Comparison of ENCODE assay signal across 8 mouse cellular contexts in the genomic region with DNA sequence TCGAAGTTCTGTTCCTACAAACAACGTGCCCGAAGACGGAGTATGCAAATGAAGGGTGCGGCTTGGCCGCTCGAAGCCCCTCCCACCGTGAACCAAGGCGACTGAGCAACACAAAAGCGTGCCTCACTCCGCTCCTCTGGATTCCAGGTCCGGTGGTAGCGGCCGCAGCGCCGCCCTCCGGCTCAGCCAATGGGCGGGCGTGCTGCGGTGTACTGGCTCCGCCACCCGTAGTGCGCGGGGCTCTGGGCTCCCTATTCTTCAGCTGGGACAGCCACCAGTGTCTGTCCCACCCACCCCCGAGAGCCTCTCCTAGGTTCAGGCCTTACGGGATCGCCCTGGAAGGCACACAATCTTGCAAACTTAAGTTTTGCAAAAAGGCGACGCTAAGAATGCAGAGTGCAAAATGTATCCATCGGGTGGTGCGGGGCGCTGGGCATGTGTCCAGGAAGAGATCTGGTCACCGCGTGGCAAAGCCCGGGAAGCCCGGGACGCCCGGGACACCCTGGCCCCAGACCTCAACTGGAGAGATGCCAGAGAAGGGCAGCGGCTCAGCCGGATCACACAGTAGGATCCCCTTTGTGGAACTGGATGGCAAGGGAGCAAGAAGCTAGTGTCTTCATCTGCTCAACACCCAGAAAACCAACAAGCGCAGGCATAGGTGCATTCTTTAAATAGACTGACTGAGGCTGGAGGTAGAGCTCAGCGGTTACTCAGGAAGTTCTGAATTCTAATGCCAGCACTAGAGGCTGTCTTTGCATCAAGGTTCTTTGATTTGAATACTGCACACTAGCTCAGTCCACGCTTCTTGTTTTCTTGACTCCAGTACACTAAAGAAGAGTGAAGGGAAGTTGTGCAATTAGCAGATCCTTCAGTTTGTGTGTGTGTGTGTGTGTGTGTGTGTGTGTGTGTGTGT. TPM values are rescaled to one million over a fixed set of nuclear protein-coding genes. Genes with fewer than 3 reads are reported as not detected.
DNase-seq lines count a peak whose midpoint lies in the region; ATAC-seq lines count a peak whose summit lies in the region.

No protein-coding gene starts in this region.

- peak; percentile 93 to 96 for DNase-seq in adrenal gland, adult (ENCODE audit: inconsistent age in 2 of 2, low spot score in 1 of 2)
- peak; percentile 97 for DNase-seq in embryo, embryonic 10 days (ENCODE audit: low spot score)
- peak; percentile 85 for DNase-seq in gastrocnemius, postnatal 10 days
- DNase-seq in induced T-regulatory cell, adult 2 months (ENCODE audit: low read depth) = peak; percentile 87
- DNase-seq in left cerebral cortex, adult 8-10 months (ENCODE audit: low spot score in 2 of 2) = peak; percentile 70 to 87
- DNase-seq in right cerebral cortex, adult 18-20 months = peak; percentile 91
- peak; percentile 69 for DNase-seq in urinary bladder, adult 2 months (ENCODE audit: low spot score)

- peak; percentile 96 for ATAC-seq in megakaryocyte, adult 5-6 weeks (ENCODE audit: poor library complexity, severe bottlenecking)

RNA-seq across cellular contexts. Expression of gene Insr, which starts 58.1 kb away (rescaled TPM):
- total RNA-seq in gastrocnemius, postnatal 10 days (2021) = 10 to 100 TPM; 44.6 to 50.4 TPM
- 10 to 100 TPM; 45.9 to 54.0 (median 51.3) TPM for total RNA-seq in left cerebral cortex, adult 8-10 months (2022)
- 23.7 and 24.8 TPM in 2 replicates for total RNA-seq in megakaryocyte, adult 5-6 weeks (2015)
- 13.5 and 18.1 TPM in 2 replicates for total RNA-seq in megakaryocyte, adult 5-6 weeks (2017)
- polyA plus RNA-seq in urinary bladder, adult 2 months (2012; rRNA removed) = 16.8 and 21.8 TPM in 2 replicates

Comparison
In these comparisons a context has a peak if more than half of its experiments do, and no peak if none do; other contexts are left out.
1. Peak in every context shown above with its lines: DNase-seq and ATAC-seq.